Mouse (Mus musculus) forebrain, embryonic 12.5 days (tissue): ENCODE data around the gene Plcd3. TPM values are rescaled to one million over a fixed set of nuclear protein-coding genes. Genes with fewer than 3 reads are reported as not detected.

Experiments used
- ATAC-seq: fragments of 200-750 bp; cut with Nextera tagmentation; 2 replicates; pipeline ENCODE4 v1.8.0; 2017; ENCODE audit warnings: moderate TSS enrichment; ENCODE audit not compliant: low FRiP score
- H3K27ac ChIP-seq: fragments of 300-500 bp; sonication (generic); 2 replicates; pipeline ENCODE4 v1.5.1; 2016; ENCODE audit warnings: mild to moderate bottlenecking
- H3K27me3 ChIP-seq: fragments of 300-500 bp; sonication (generic); 2 replicates; pipeline ENCODE4 v1.6.1; 2016; ENCODE audit warnings: mild to moderate bottlenecking
- H3K36me3 ChIP-seq: fragments of 300-500 bp; sonication (generic); replicated peaks from 2 replicates; pipeline ENCODE4 v1.6.1; 2016; ENCODE audit warnings: mild to moderate bottlenecking
- H3K4me1 ChIP-seq: fragments of 300-500 bp; sonication (generic); 2 replicates; pipeline ENCODE4 v1.6.1; 2016
- H3K4me2 ChIP-seq: fragments of 300-500 bp; sonication (generic); 2 replicates; pipeline ENCODE4 v1.6.1; 2016; ENCODE audit warnings: mild to moderate bottlenecking, moderate library complexity
- H3K4me3 ChIP-seq: fragments of 300-500 bp; sonication (generic); replicated peaks from 2 replicates; pipeline ENCODE4 v1.5.1; 2016; ENCODE audit warnings: mild to moderate bottlenecking
- H3K9ac ChIP-seq: fragments of 300-500 bp; sonication (generic); 2 replicates; pipeline ENCODE4 v1.6.1; 2016; ENCODE audit warnings: mild to moderate bottlenecking
- H3K9me3 ChIP-seq: fragments of 300-500 bp; sonication (generic); 2 replicates; pipeline ENCODE4 v1.6.1; 2016
- WGBS: fragments of 180-500 bp; shearing (Covaris S2); methylation state at CpG from one replicate; pipeline ENCODE4 v1.1.7; 2016; 5-methylcytosine and 5-hydroxymethylcytosine counted together
- polyA plus RNA-seq: library from polyadenylated mRNA; unstranded; fragments of >200 nt; fragmentation: Nextera tagmentation; extraction: Ambion mirVana; gene quantifications from 2 replicates; pipeline ENCODE4 v1.2.1, GENCODE M21; 2016

The Plcd3 gene
- polyA plus RNA-seq, 1 experiment from 2014 or later, result 1.5 TPM

DNA sequence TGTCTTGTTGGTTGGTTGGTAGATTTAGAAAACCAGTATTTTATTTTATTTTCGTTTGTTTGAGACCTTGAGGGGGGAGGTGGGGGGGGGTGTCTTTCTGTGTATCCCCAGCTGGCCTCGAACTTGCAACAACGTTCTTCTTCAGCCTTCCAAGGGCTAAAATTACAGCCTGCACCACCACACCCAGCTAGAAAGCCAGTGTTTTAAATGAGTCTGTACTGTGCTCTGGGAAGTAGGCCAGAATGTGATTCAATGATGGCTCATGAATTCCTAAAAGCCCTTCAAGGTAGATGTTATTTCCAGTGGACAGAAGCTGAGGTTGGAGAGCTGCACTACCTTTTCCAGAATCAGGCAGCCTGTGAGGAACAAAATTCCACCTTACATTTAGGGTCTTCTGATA is 32.8 kb upstream of the Plcd3 start:
- Histone ChIP-seq H3K27me3 (no peaks in the 10 kb centered on the region), H3K27ac (no peak overlapping the region), H3K9me3 (no peaks in the 10 kb centered on the region), H3K4me1 (peaks cover 23% of the 10 kb centered on the region), H3K4me3 (no peak overlapping the region), H3K36me3 (peaks cover 5% of the 10 kb centered on the region), H3K9ac (no peak overlapping the region), H3K4me2 (peak overlapping the region; percentile 55; the same call in 1 of the 2 replicates)
- 77% methylated on average over 3 of the region's 3 CpGs for WGBS
- no peak for ATAC-seq

- WGBS, result 51% methylated on average over 6 of the region's 6 CpGs
- peak overlapping the region; percentile 33 for H3K4me3 ChIP-seq
- ATAC-seq, result peak; percentile 39; the same call in 1 of the 2 replicates
Measured at GRCm38 (mm10) chr11:103133456-103134185, 32.2 kb upstream of the Plcd3 start.

GRCm38 (mm10) chr11:103132576-103133455 is 31.4 kb upstream of the Plcd3 start:
- H3K36me3 ChIP-seq, result no peaks in the 10 kb centered on the region
- peak overlapping the region; percentile 90 for H3K4me3 ChIP-seq
- peaks cover 23% of the 10 kb centered on the region for H3K4me1 ChIP-seq
- under 1% methylated on average over 57 of the region's 58 CpGs for WGBS
- peak; percentile 94 for ATAC-seq
- H3K9me3 ChIP-seq, result no peaks in the 10 kb centered on the region
- H3K9ac ChIP-seq, result peak overlapping the region; percentile 99
- H3K4me2 ChIP-seq, result peak overlapping the region; percentile 78
- no peaks in the 10 kb centered on the region for H3K27me3 ChIP-seq
- H3K27ac ChIP-seq, result peak overlapping the region; percentile 97

More at GRCm38 (mm10) chr11:103133456-103134185, 32.2 kb upstream of the Plcd3 start:
- peak overlapping the region; percentile 72; the same call in 1 of the 2 replicates for H3K27ac ChIP-seq
- H3K4me1 ChIP-seq, result peaks cover 23% of the 10 kb centered on the region
- no peaks in the 10 kb centered on the region for H3K27me3 ChIP-seq
- H3K9me3 ChIP-seq, result no peaks in the 10 kb centered on the region
- H3K4me2 ChIP-seq, result peak overlapping the region; percentile 55
- peak overlapping the region; percentile 47 for H3K9ac ChIP-seq
- H3K36me3 ChIP-seq, result no peaks in the 10 kb centered on the region; the same call in 1 of the 2 replicates

DNA sequence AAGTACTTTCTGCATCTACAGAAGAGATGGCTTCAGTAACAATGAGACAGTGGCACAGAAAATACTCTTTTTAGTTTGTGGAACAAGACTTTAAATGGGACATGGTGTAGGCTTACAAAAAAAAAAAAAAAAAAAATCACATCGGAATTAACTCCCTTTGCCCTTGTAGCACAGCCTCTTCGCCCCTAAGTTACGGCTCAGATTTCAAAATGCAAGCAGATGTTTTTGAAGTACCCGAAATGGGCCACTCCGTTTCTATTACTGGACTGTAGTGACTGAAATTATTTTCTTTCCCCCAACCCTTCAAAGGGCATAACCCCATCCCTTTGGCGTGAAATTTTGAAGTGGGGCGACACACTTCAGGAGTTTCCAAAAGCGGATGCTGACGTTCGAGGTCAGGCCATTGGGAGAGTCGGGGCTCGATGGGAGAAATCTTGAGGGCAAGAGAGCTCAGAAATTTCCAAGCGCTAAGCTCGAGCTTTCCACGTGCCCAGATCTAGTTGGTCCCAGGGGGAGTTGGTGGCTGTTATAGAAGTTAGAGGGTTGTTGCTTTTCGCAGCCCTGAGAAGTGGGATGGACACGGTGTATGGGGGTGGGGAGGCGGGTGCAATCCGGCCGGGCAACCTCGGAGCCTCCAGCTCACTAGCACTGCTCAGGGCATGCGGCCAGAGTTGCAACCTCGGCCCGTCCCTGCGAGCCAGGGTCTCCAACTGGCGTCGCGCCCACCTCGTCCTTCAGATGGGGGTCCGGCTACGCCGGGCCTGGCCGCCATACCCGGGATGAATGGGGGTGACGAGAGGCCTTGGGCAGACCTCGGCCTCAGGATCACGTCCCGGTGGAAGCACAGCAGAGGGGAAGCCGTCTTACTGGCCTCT is 30.5 kb upstream of the Plcd3 start, which contains the start of gene Hexim2:
Hexim2 (plus strand) TSS at position 729 of the 875 bp plus-strand sequence.
- peak; percentile 64 for ATAC-seq

GRCm38 (mm10) chr11:103120315-103120714 is 18.9 kb upstream of the Plcd3 start:
- H3K4me3 ChIP-seq, result no peak overlapping the region
- no peaks in the 10 kb centered on the region for H3K36me3 ChIP-seq
- no peak overlapping the region for H3K4me2 ChIP-seq
- H3K27me3 ChIP-seq, result no peaks in the 10 kb centered on the region
- peaks cover 24% of the 10 kb centered on the region for H3K4me1 ChIP-seq
- H3K9me3 ChIP-seq, result no peaks in the 10 kb centered on the region
- no peak overlapping the region for H3K9ac ChIP-seq
- no peak for ATAC-seq
- WGBS, result 76% methylated on average over 5 of the region's 5 CpGs
- H3K27ac ChIP-seq, result no peak overlapping the region

More for the DNA sequence above, 30.5 kb upstream of the Plcd3 start, which contains the start of gene Hexim2:
- H3K36me3 ChIP-seq, result no peaks in the 10 kb centered on the region
- H3K27ac ChIP-seq, result peak within 1 kb of the TSS; percentile 97
- WGBS, result under 1% methylated on average over 39 of the region's 39 CpGs
- H3K4me2 ChIP-seq, result peak within 1 kb of the TSS; percentile 78
- H3K9ac ChIP-seq, result peak within 1 kb of the TSS; percentile 99
- H3K4me1 ChIP-seq, result peaks cover 23% of the 10 kb centered on the region
- H3K9me3 ChIP-seq, result no peaks in the 10 kb centered on the region
- H3K27me3 ChIP-seq, result no peaks in the 10 kb centered on the region
- peak within 1 kb of the TSS; percentile 90 for H3K4me3 ChIP-seq

DNA sequence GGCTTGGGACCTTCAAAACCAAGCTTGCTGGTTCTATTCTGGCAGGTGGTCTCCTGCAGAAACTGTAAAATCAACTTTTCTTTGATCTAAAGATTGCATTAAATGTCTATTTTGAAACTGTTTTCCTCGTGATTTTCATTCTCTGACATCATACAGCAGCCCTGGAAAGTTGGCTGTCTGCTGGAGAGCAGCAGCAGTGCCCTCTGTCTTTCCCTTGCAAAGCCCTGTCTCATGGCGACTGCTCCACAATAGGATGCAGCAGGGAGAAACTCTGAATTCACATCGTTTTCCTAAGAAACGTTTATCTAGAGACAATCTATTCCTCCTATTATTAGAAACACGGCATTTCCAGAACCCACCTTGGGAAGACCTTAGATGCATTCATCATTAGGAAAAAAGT is 18.2 kb upstream of the Plcd3 start:
- 53% methylated on average over 5 of the region's 5 CpGs for WGBS

GRCm38 (mm10) chr11:103118866-103119265 is 17.4 kb upstream of the Plcd3 start:
- H3K36me3 ChIP-seq, result no peaks in the 10 kb centered on the region
- no peaks in the 10 kb centered on the region for H3K9me3 ChIP-seq
- 0 out of 2 replicates have a peak overlapping the region, but pooled peaks have one; percentile 9 for H3K9ac ChIP-seq
- ATAC-seq, result no peak
- peak overlapping the region; percentile 94 for H3K4me2 ChIP-seq
- peaks cover 3% of the 10 kb centered on the region for H3K27me3 ChIP-seq
- H3K4me3 ChIP-seq, result no peak overlapping the region
- WGBS, result 92% methylated on average over 2 of the region's 2 CpGs
- H3K27ac ChIP-seq, result no peak overlapping the region
- H3K4me1 ChIP-seq, result peaks cover 31% of the 10 kb centered on the region

More for the DNA sequence above, 18.2 kb upstream of the Plcd3 start:
- no peaks in the 10 kb centered on the region for H3K9me3 ChIP-seq
- H3K27ac ChIP-seq, result no peak overlapping the region
- peaks cover 28% of the 10 kb centered on the region for H3K4me1 ChIP-seq
- no peak for ATAC-seq
- no peak overlapping the region for H3K9ac ChIP-seq
- H3K4me2 ChIP-seq, result no peak overlapping the region
- H3K27me3 ChIP-seq, result no peaks in the 10 kb centered on the region
- H3K4me3 ChIP-seq, result no peak overlapping the region
- H3K36me3 ChIP-seq, result no peaks in the 10 kb centered on the region

DNA sequence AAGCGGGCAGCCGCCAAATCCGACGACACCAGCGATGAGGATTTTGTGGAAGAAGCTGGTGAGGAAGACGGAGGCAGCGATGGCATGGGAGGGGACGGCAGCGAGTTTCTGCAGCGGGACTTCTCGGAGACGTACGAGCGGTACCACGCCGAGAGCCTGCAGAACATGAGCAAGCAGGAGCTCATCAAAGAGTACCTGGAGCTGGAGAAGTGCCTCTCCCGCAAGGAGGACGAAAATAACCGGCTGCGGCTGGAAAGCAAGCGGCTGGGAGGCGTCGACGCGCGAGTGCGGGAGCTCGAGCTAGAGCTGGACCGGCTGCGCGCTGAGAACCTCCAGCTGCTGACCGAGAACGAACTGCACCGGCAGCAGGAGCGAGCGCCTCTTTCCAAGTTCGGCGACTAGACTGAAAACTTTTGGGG is 16.1 kb upstream of the Plcd3 start:
- WGBS, result under 1% methylated on average over 38 of the region's 38 CpGs
- Histone ChIP-seq H3K4me3 (peak overlapping the region; percentile 61), H3K27me3 (peaks cover 15% of the 10 kb centered on the region), H3K9ac (peak overlapping the region; percentile 69), H3K36me3 (no peaks in the 10 kb centered on the region), H3K27ac (0 out of 2 replicates have a peak overlapping the region, but pooled peaks have one; percentile 25), H3K9me3 (no peaks in the 10 kb centered on the region), H3K4me2 (peak overlapping the region; percentile 94), H3K4me1 (peaks cover 35% of the 10 kb centered on the region)
- no peak for ATAC-seq

- H3K27me3 ChIP-seq, result peaks cover 21% of the 10 kb centered on the region
- peak; percentile 14; the same call in 1 of the 2 replicates for ATAC-seq
- 1% methylated on average over 35 of the region's 35 CpGs for WGBS
Measured at GRCm38 (mm10) chr11:103116959-103117590, 15.6 kb upstream of the Plcd3 start.

DNA sequence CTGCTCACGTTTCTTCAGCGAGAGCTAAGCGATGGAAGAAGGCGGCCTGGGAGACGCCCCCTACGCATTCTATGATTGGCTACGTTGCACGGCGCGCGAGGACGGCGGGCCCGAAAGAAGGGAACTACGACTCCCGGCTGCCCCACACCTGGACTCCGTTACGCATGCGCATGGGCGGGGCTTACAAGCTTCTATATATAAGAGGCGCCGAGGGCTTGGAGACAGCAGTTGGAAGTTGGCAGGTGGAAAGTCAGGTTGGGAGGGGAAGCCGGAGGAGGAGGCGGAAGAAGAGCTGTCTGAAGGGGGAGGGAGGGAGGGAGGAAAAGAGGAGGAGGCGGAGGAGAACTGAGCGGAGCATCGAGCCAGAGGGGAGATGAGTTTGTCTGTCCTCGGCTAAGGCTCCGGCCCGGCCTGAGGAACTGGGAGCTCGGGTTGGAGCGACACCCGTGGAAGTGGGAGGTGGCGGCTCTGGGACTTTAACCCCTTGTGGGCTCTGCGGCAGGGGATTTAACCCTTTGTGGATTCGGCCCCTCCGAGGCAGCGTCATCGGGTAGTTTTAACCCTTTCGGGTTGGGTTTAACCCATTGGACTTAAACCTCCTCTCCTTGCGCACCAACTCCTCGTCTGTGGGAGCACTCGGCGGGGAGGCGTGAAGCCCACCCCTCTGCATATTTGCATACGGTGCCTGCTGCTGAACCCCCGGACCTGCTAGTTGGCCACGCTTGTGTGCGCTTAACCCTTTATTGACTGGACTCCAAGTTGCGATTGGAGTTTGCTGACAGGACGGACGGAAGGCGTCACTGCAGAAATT is 14.8 kb upstream of the Plcd3 start, which contains the start of gene Hexim1:
Hexim1 (plus strand) TSS at position 224 of the 811 bp plus-strand sequence.
- Histone ChIP-seq H3K4me3 (peak within 1 kb of the TSS; percentile 61), H3K9ac (peak within 1 kb of the TSS; percentile 72), H3K9me3 (no peaks in the 10 kb centered on the region), H3K27ac (peak within 1 kb of the TSS; percentile 95), H3K4me2 (peak within 1 kb of the TSS; percentile 94), H3K36me3 (no peaks in the 10 kb centered on the region), H3K27me3 (peaks cover 29% of the 10 kb centered on the region), H3K4me1 (peaks cover 48% of the 10 kb centered on the region)
- peak; percentile 95 for ATAC-seq
- under 1% methylated on average over 53 of the region's 53 CpGs for WGBS

More at GRCm38 (mm10) chr11:103116959-103117590, 15.6 kb upstream of the Plcd3 start:
- Histone ChIP-seq H3K9ac (peak overlapping the region; percentile 69), H3K36me3 (no peaks in the 10 kb centered on the region), H3K27ac (peak overlapping the region; percentile 95; the same call in 1 of the 2 replicates), H3K9me3 (no peaks in the 10 kb centered on the region), H3K4me2 (peak overlapping the region; percentile 94), H3K4me1 (peaks cover 40% of the 10 kb centered on the region), H3K4me3 (peak overlapping the region; percentile 61)
